Mouse (Mus musculus) layer of hippocampus, adult 9-11 months (tissue): ENCODE measurements around the gene Mxd1.

Source experiments
- DNase-seq: peaks from one replicate; pipeline ENCODE4 v3.0.0; 2022

The Mxd1 gene

GRCm38 (mm10) chr6:86645551-86645950 is 23.4 kb downstream of the Mxd1 start:
- DNase-seq = no peak

- DNase-seq = no peak
These were observed 24.1 kb downstream of the Mxd1 start for GRCm38 (mm10) chr6:86644775-86645400.

- DNase-seq = no peak
These were observed 27.2 kb downstream of the Mxd1 start for GRCm38 (mm10) chr6:86641716-86642115.

GRCm38 (mm10) chr6:86640776-86641175 is 28.2 kb downstream of the Mxd1 start:
- DNase-seq = no peak

- no peak for DNase-seq
These were observed 28.8 kb downstream of the Mxd1 start for GRCm38 (mm10) chr6:86640161-86640560.

- no peak for DNase-seq
These were observed 29.5 kb downstream of the Mxd1 start for GRCm38 (mm10) chr6:86639180-86640160.

GRCm38 (mm10) chr6:86638434-86638833 is 30.5 kb downstream of the Mxd1 start:
- DNase-seq = no peak

GRCm38 (mm10) chr6:86637860-86638259 is 31.1 kb downstream of the Mxd1 start:
- no peak for DNase-seq

GRCm38 (mm10) chr6:86637171-86637835 is 31.7 kb downstream of the Mxd1 start:
- no peak for DNase-seq

- no peak for DNase-seq
These were observed 32.5 kb downstream of the Mxd1 start for GRCm38 (mm10) chr6:86636495-86636894.

- DNase-seq = no peak
These were observed 38.8 kb downstream of the Mxd1 start for GRCm38 (mm10) chr6:86630141-86630540.

- no peak for DNase-seq
These were observed 41.0 kb downstream of the Mxd1 start, which contains the start of gene Asprv1 for GRCm38 (mm10) chr6:86627946-86628345. TSS of gene Asprv1 (plus strand) at chr6:86628164.

GRCm38 (mm10) chr6:86624074-86625030 is 44.6 kb downstream of the Mxd1 start:
- DNase-seq = peak; percentile 18

GRCm38 (mm10) chr6:86623201-86623600 is 45.8 kb downstream of the Mxd1 start:
- DNase-seq = no peak

- DNase-seq = no peak
These were observed 53.7 kb downstream of the Mxd1 start for GRCm38 (mm10) chr6:86615301-86615700.

GRCm38 (mm10) chr6:86610714-86611113 is 58.2 kb downstream of the Mxd1 start:
- no peak for DNase-seq

GRCm38 (mm10) chr6:86609235-86609634 is 59.7 kb downstream of the Mxd1 start:
- DNase-seq = no peak

- no peak for DNase-seq
These were observed 61.5 kb downstream of the Mxd1 start for GRCm38 (mm10) chr6:86607471-86607870.

- DNase-seq = no peak
These were observed 62.7 kb downstream of the Mxd1 start for GRCm38 (mm10) chr6:86606289-86606688.

- no peak for DNase-seq
These were observed 63.7 kb downstream of the Mxd1 start for GRCm38 (mm10) chr6:86605260-86605659.

GRCm38 (mm10) chr6:86599951-86600414 is 69.0 kb downstream of the Mxd1 start:
- no peak for DNase-seq

GRCm38 (mm10) chr6:86599197-86599596 is 69.8 kb downstream of the Mxd1 start:
- DNase-seq = peak; percentile 77
